Mouse (Mus musculus) layer of hippocampus, adult 9-11 months (tissue): ENCODE measurements around the gene Pitx2.

ENCODE experiments used
- DNase-seq: peaks from one replicate; pipeline ENCODE4 v3.0.0; 2022

The Pitx2 gene

GRCm38 (mm10) chr3:129202871-129203740 is 3.4 kb downstream of the Pitx2 start:
- DNase-seq = no peak

GRCm38 (mm10) chr3:129203761-129204440 is 4.2 kb downstream of the Pitx2 start:
- no peak for DNase-seq

- DNase-seq = peak; percentile 36
These were observed 5.0 kb downstream of the Pitx2 start for GRCm38 (mm10) chr3:129204441-129205313.

- no peak for DNase-seq
These were observed 6.0 kb downstream of the Pitx2 start for GRCm38 (mm10) chr3:129205481-129206175.

- no peak for DNase-seq
These were observed 7.1 kb downstream of the Pitx2 start for GRCm38 (mm10) chr3:129206776-129207175.

GRCm38 (mm10) chr3:129207231-129208030 is 7.8 kb downstream of the Pitx2 start:
- no peak for DNase-seq

- no peak for DNase-seq
These were observed 8.3 kb downstream of the Pitx2 start for GRCm38 (mm10) chr3:129208031-129208380.

- no peak for DNase-seq
These were observed 8.7 kb downstream of the Pitx2 start for GRCm38 (mm10) chr3:129208421-129208820.

GRCm38 (mm10) chr3:129209266-129209665 is 9.6 kb downstream of the Pitx2 start:
- no peak for DNase-seq

- DNase-seq = no peak
These were observed 10.1 kb downstream of the Pitx2 start for GRCm38 (mm10) chr3:129209771-129210170.

- DNase-seq = no peak
These were observed 12.5 kb downstream of the Pitx2 start for GRCm38 (mm10) chr3:129212038-129212645.

- no peak for DNase-seq
These were observed 13.1 kb downstream of the Pitx2 start for GRCm38 (mm10) chr3:129212807-129213206.

- no peak for DNase-seq
These were observed 14.0 kb downstream of the Pitx2 start for GRCm38 (mm10) chr3:129213633-129214145.

- no peak for DNase-seq
These were observed 14.5 kb downstream of the Pitx2 start for GRCm38 (mm10) chr3:129214146-129214665.

GRCm38 (mm10) chr3:129214666-129215161 is 15.0 kb downstream of the Pitx2 start:
- no peak for DNase-seq

GRCm38 (mm10) chr3:129215241-129215750 is 15.6 kb downstream of the Pitx2 start:
- no peak for DNase-seq

- no peak for DNase-seq
These were observed 16.2 kb downstream of the Pitx2 start for GRCm38 (mm10) chr3:129215751-129216331.

GRCm38 (mm10) chr3:129216491-129216890 is 16.8 kb downstream of the Pitx2 start:
- DNase-seq = no peak

GRCm38 (mm10) chr3:129216911-129217561 is 17.4 kb downstream of the Pitx2 start:
- DNase-seq = no peak
